8 mouse cellular contexts compared by ENCODE assay signal in genomic region chr9:121355431-121356141, GRCm38 (mm10). TPM values are rescaled to one million over a fixed set of nuclear protein-coding genes. Genes with fewer than 3 reads are reported as not detected.
DNase-seq lines count a peak whose midpoint lies in the region; ATAC-seq and TF ChIP-seq lines count a peak whose summit lies in the region.
"Had no signal": no experiment of that assay in that cellular context is flagged by ENCODE, and none has a peak within 500 bp of the region (broad histone marks: within the 10 kb centered on the region; RNA-seq: fewer than 3 reads in every experiment).

No protein-coding gene starts in this region.

- ATAC-seq in cerebellum, adult (ENCODE audit: insufficient number of reproducible peaks, low FRiP score, low TSS enrichment): peak; percentile 76
- peak; percentile 30; the same call in 1 of the 2 replicates for ATAC-seq in lung, embryonic 16.5 days (ENCODE audit: low read depth)
- ATAC-seq in stomach, postnatal 0 days (ENCODE audit: low FRiP score, low TSS enrichment): peak; percentile 30; the same call in 1 of the 2 replicates

- no peak for TF ChIP-seq CTCF in cortical plate, adult 2 months (IDR thresholded peaks at IDR 0.05; ENCODE audit: extremely low read depth, insufficient read depth, low read length)
- TF ChIP-seq CTCF in stomach, postnatal 0 days (IDR thresholded peaks at IDR 0.05; ENCODE audit: low read depth): no peak

- peak; percentile 76 for TF ChIP-seq POLR2A in cortical plate, adult 2 months (IDR thresholded peaks at IDR 0.05; ENCODE audit: extremely low read depth, insufficient read depth, low read length)

- H3K4me3 ChIP-seq in cortical plate, adult 2 months (ENCODE audit: insufficient read depth, low read length): no peak overlapping the region
- no peak overlapping the region for H3K4me3 ChIP-seq in lung, embryonic 16.5 days (ENCODE audit: low read length)
- H3K4me3 ChIP-seq in stomach, postnatal 0 days (ENCODE audit: low read depth, low read length): no peak overlapping the region
- H3K4me3 ChIP-seq: midbrain, embryonic 12.5 days had no signal

- H3K27ac ChIP-seq in cortical plate, adult 2 months (ENCODE audit: insufficient read depth, low read length): peak overlapping the region; percentile 91
- H3K27ac ChIP-seq in lung, embryonic 16.5 days (ENCODE audit: low read length): peak overlapping the region; percentile 77
- H3K27ac ChIP-seq in stomach, postnatal 0 days (replicated peaks): peak overlapping the region; percentile 75; the same call in 1 of the 2 replicates
- H3K27ac ChIP-seq: midbrain, embryonic 12.5 days had no signal

- no peaks in the 10 kb centered on the region for H3K27me3 ChIP-seq in lung, embryonic 16.5 days (ENCODE audit: control insufficient read depth, insufficient read depth, low read depth, low read length)
- H3K27me3 ChIP-seq in stomach, postnatal 0 days (ENCODE audit: control insufficient read depth, insufficient read depth, low read length): no peaks in the 10 kb centered on the region
- H3K27me3 ChIP-seq: midbrain, embryonic 12.5 days had no signal

- H3K9me3 ChIP-seq in lung, embryonic 16.5 days (ENCODE audit: control insufficient read depth, low read length): no peaks in the 10 kb centered on the region
- H3K9me3 ChIP-seq in stomach, postnatal 0 days (ENCODE audit: control insufficient read depth, low read length): no peaks in the 10 kb centered on the region
- H3K9me3 ChIP-seq: midbrain, embryonic 12.5 days had no signal

- TF ChIP-seq EP300 in stomach, postnatal 0 days (optimal IDR thresholded peaks at IDR 0.05): no peak

- 0 out of 2 replicates have a peak overlapping the region, but pooled peaks have one; percentile 16 for H3K9ac ChIP-seq in lung, embryonic 16.5 days (ENCODE audit: low read length)
- peak overlapping the region; percentile 53 for H3K9ac ChIP-seq in stomach, postnatal 0 days (ENCODE audit: low read length)
- H3K9ac ChIP-seq: midbrain, embryonic 12.5 days had no signal

- no peak overlapping the region for H3K4me2 ChIP-seq in lung, embryonic 16.5 days (ENCODE audit: low read depth, low read length)
- no peak overlapping the region; the same call in 1 of the 2 replicates for H3K4me2 ChIP-seq in stomach, postnatal 0 days (replicated peaks; ENCODE audit: low read depth)
- H3K4me2 ChIP-seq: midbrain, embryonic 12.5 days had no signal

- peaks cover 24% of the 10 kb centered on the region for H3K4me1 ChIP-seq in cortical plate, adult 2 months (ENCODE audit: control insufficient read depth, insufficient read depth, low read length)
- peaks cover 44% of the 10 kb centered on the region for H3K4me1 ChIP-seq in lung, embryonic 16.5 days (replicated peaks; ENCODE audit: control insufficient read depth, insufficient read depth, low read length)
- peaks cover 21% of the 10 kb centered on the region for H3K4me1 ChIP-seq in stomach, postnatal 0 days (replicated peaks; ENCODE audit: control insufficient read depth, insufficient read depth)

- DNase-seq in heart, adult 9 months (ENCODE audit: low spot score in 2 of 2): peak; percentile 78 to 83
- peak; percentile 63 to 88 for DNase-seq in kidney, postnatal 25 days
- DNase-seq in stomach, postnatal 0 days (ENCODE audit: low spot score): no peak
- no peak for DNase-seq in retina, embryonic 14.5 days (ENCODE audit: low spot score)

- no peaks in the 10 kb centered on the region for H3K36me3 ChIP-seq in lung, embryonic 16.5 days (ENCODE audit: control insufficient read depth, insufficient read depth, low read length)
- no peaks in the 10 kb centered on the region for H3K36me3 ChIP-seq in stomach, postnatal 0 days (ENCODE audit: control insufficient read depth, insufficient read depth, low read length)
- H3K36me3 ChIP-seq: midbrain, embryonic 12.5 days had no signal

- 60% methylated on average over 9 of the region's 9 CpGs for WGBS in lung, embryonic 16.5 days
- WGBS in stomach, postnatal 0 days: 49% methylated on average over 9 of the region's 9 CpGs

RNA-seq across cellular contexts. Expression of gene Trak1, which starts 58.3 kb away (rescaled TPM):
- 139 and 140 TPM in 2 replicates for polyA plus RNA-seq in cortical plate, adult 2 months (2012; rRNA removed)
- 27.1 and 29.2 TPM in 2 replicates for polyA plus RNA-seq in lung, embryonic 16.5 days (2015; fragmentation: Nextera tagmentation; extraction: Ambion mirVana)
- 24.0 and 27.7 TPM in 2 replicates for polyA plus RNA-seq in stomach, postnatal 0 days (2015; fragmentation: Nextera tagmentation; extraction: Ambion mirVana)

Comparison
In these comparisons a context has a peak if more than half of its experiments do, and no peak if none do; other contexts are left out.
1. DNase-seq: peak in heart, adult 9 months (2 of 2) and kidney, postnatal 25 days (2 of 2); none in stomach, postnatal 0 days (single experiment) and retina, embryonic 14.5 days (single experiment).
2. Peak in every context shown above with its lines, with median percentiles within 50 percentile points of each other: ATAC-seq and H3K27ac ChIP-seq.